Mouse (Mus musculus) midbrain, embryonic 14.5 days (tissue): ENCODE data around the gene Hcn3. TPM values are rescaled to one million over a fixed set of nuclear protein-coding genes. Genes with fewer than 3 reads are reported as not detected.

ENCODE experiments used
- ATAC-seq: fragments of 200-750 bp; cut with Nextera tagmentation; 2 replicates; pipeline ENCODE4 v1.8.0; 2017; ENCODE audit warnings: moderate number of reproducible peaks, moderate library complexity; ENCODE audit not compliant: low FRiP score, low TSS enrichment
- DNase-seq: peaks from one replicate; pipeline ENCODE4 v3.0.0-alpha.2; 2015
- H3K27ac ChIP-seq: fragments of 300-500 bp; sonication (generic); replicated peaks from 2 replicates; pipeline ENCODE4 v1.5.1; 2014; ENCODE audit warnings: mild to moderate bottlenecking, low read depth, low read length, moderate library complexity
- H3K27me3 ChIP-seq: fragments of 300-500 bp; sonication (generic); 2 replicates; pipeline ENCODE4 v1.6.1; 2014; ENCODE audit warnings: low read length, control low read depth, mixed read lengths; ENCODE audit not compliant: control insufficient read depth, insufficient read depth
- H3K36me3 ChIP-seq: fragments of 300-500 bp; sonication (generic); 2 replicates; pipeline ENCODE4 v1.6.1; 2014; ENCODE audit warnings: low read length, control low read depth; ENCODE audit not compliant: control insufficient read depth, insufficient read depth
- H3K4me1 ChIP-seq: fragments of 300-500 bp; sonication (generic); 2 replicates; pipeline ENCODE4 v1.6.1; 2014; ENCODE audit warnings: mild to moderate bottlenecking, antibody characterized with exemption, low read length, control low read depth; ENCODE audit not compliant: control insufficient read depth, insufficient read depth
- H3K4me2 ChIP-seq: fragments of 300-500 bp; sonication (generic); 2 replicates; pipeline ENCODE4 v1.6.1; 2014; ENCODE audit warnings: mild to moderate bottlenecking, low read length, moderate library complexity
- H3K4me3 ChIP-seq: fragments of 300-500 bp; sonication (generic); replicated peaks from 2 replicates; pipeline ENCODE4 v1.5.1; 2014; ENCODE audit warnings: low read depth, low read length
- H3K9ac ChIP-seq: fragments of 300-500 bp; sonication (generic); replicated peaks from 2 replicates; pipeline ENCODE4 v1.6.1; 2014; ENCODE audit warnings: mild to moderate bottlenecking, low read length, moderate library complexity
- H3K9me3 ChIP-seq: fragments of 300-500 bp; sonication (generic); 2 replicates; pipeline ENCODE4 v1.6.1; 2016; ENCODE audit warnings: low read length, control low read depth, mixed read lengths; ENCODE audit not compliant: control insufficient read depth
- WGBS: fragments of 180-500 bp; shearing (Covaris S2); extraction: QIAGEN DNeasy Blood & Tissue Kit; methylation state at CpG from one replicate; pipeline ENCODE4 v1.1.7; 2014; 5-methylcytosine and 5-hydroxymethylcytosine counted together
- polyA plus RNA-seq: library from polyadenylated mRNA; unstranded; fragments of >200 nt; fragmentation: Nextera tagmentation; extraction: Ambion mirVana; gene quantifications from 2 replicates; pipeline ENCODE4 v1.2.1, GENCODE M21; 2014

Gene Hcn3
- polyA plus RNA-seq, 1 experiment from 2014 or later: 23.6 TPM

GRCm38 (mm10) chr3:89199839-89200238 is 39.8 kb upstream of the Hcn3 start:
- peaks cover 10% of the 10 kb centered on the region; the same call in 1 of the 2 replicates for H3K4me1 ChIP-seq
- no peak overlapping the region for H3K4me3 ChIP-seq
- no peak overlapping the region for H3K9ac ChIP-seq
- H3K36me3 ChIP-seq: 0 out of 2 replicates have a peak, but pooled peaks cover 6% of the 10 kb centered on the region
- H3K4me2 ChIP-seq: no peak overlapping the region
- no peaks in the 10 kb centered on the region for H3K9me3 ChIP-seq
- H3K27me3 ChIP-seq: no peaks in the 10 kb centered on the region
- H3K27ac ChIP-seq: no peak overlapping the region
- DNase-seq: no peak
- 86% methylated on average over 3 of the region's 3 CpGs for WGBS
- ATAC-seq: no peak

GRCm38 (mm10) chr3:89195979-89196877 is 36.2 kb upstream of the Hcn3 start:
- H3K4me3 ChIP-seq: peak overlapping the region; percentile 33
- peaks cover 10% of the 10 kb centered on the region; the same call in 1 of the 2 replicates for H3K4me1 ChIP-seq
- peak overlapping the region; percentile 69 for H3K4me2 ChIP-seq
- H3K27ac ChIP-seq: peak overlapping the region; percentile 77
- H3K36me3 ChIP-seq: no peaks in the 10 kb centered on the region
- ATAC-seq (peak; percentile 94), DNase-seq (peak; percentile 93)
- WGBS: 7% methylated on average over 33 of the region's 33 CpGs
- no peaks in the 10 kb centered on the region for H3K9me3 ChIP-seq
- peak overlapping the region; percentile 55 for H3K9ac ChIP-seq
- H3K27me3 ChIP-seq: no peaks in the 10 kb centered on the region

- H3K9me3 ChIP-seq: no peaks in the 10 kb centered on the region
- H3K9ac ChIP-seq: no peak overlapping the region
- no peak overlapping the region for H3K4me3 ChIP-seq
- DNase-seq (peak; percentile 30), ATAC-seq (no peak)
- peaks cover 10% of the 10 kb centered on the region; the same call in 1 of the 2 replicates for H3K4me1 ChIP-seq
- H3K36me3 ChIP-seq: peaks cover 2% of the 10 kb centered on the region; the same call in 1 of the 2 replicates
- H3K27ac ChIP-seq: no peak overlapping the region
- H3K4me2 ChIP-seq: no peak overlapping the region
- H3K27me3 ChIP-seq: no peaks in the 10 kb centered on the region
- WGBS: 87% methylated on average over 2 of the region's 2 CpGs
Measured at GRCm38 (mm10) chr3:89193853-89194252, 33.9 kb upstream of the Hcn3 start.

- H3K4me1 ChIP-seq: peaks cover 10% of the 10 kb centered on the region; the same call in 1 of the 2 replicates
- H3K4me2 ChIP-seq: no peak overlapping the region
- no peaks in the 10 kb centered on the region for H3K27me3 ChIP-seq
- H3K36me3 ChIP-seq: peaks cover 7% of the 10 kb centered on the region
- no peak overlapping the region for H3K27ac ChIP-seq
- no peak for ATAC-seq
- no peak overlapping the region for H3K4me3 ChIP-seq
- DNase-seq: no peak
- no peaks in the 10 kb centered on the region for H3K9me3 ChIP-seq
- WGBS: 64% methylated on average over 1 of the region's 1 CpGs
- H3K9ac ChIP-seq: no peak overlapping the region
Measured at GRCm38 (mm10) chr3:89193351-89193750, 33.4 kb upstream of the Hcn3 start.

GRCm38 (mm10) chr3:89190436-89190835 is 30.4 kb upstream of the Hcn3 start:
- H3K9ac ChIP-seq: no peak overlapping the region
- ATAC-seq (no peak), DNase-seq (no peak)
- H3K27me3 ChIP-seq: no peaks in the 10 kb centered on the region
- H3K4me2 ChIP-seq: no peak overlapping the region
- H3K36me3 ChIP-seq: peaks cover 22% of the 10 kb centered on the region
- 90% methylated on average over 8 of the region's 8 CpGs for WGBS
- peaks cover 2% of the 10 kb centered on the region; the same call in 1 of the 2 replicates for H3K4me1 ChIP-seq
- H3K27ac ChIP-seq: no peak overlapping the region
- H3K4me3 ChIP-seq: no peak overlapping the region
- no peaks in the 10 kb centered on the region for H3K9me3 ChIP-seq

GRCm38 (mm10) chr3:89188478-89188875 is 28.5 kb upstream of the Hcn3 start:
- DNase-seq: no peak
- 59% methylated on average over 12 of the region's 12 CpGs for WGBS
- Histone ChIP-seq H3K4me2 (no peak overlapping the region), H3K4me3 (no peak overlapping the region), H3K36me3 (peaks cover 23% of the 10 kb centered on the region), H3K4me1 (peaks cover 11% of the 10 kb centered on the region), H3K27ac (no peak overlapping the region), H3K27me3 (no peaks in the 10 kb centered on the region), H3K9me3 (no peaks in the 10 kb centered on the region), H3K9ac (no peak overlapping the region)
- ATAC-seq: no peak

GRCm38 (mm10) chr3:89187690-89188477 is 27.9 kb upstream of the Hcn3 start:
- ATAC-seq: no peak
- no peak for DNase-seq
- Histone ChIP-seq H3K4me2 (no peak overlapping the region), H3K27ac (no peak overlapping the region), H3K4me1 (peaks cover 12% of the 10 kb centered on the region), H3K9me3 (no peaks in the 10 kb centered on the region), H3K27me3 (no peaks in the 10 kb centered on the region), H3K4me3 (no peak overlapping the region), H3K36me3 (peaks cover 23% of the 10 kb centered on the region), H3K9ac (no peak overlapping the region)
- WGBS: 53% methylated on average over 18 of the region's 18 CpGs

- Histone ChIP-seq H3K27ac (no peak overlapping the region), H3K36me3 (peaks cover 26% of the 10 kb centered on the region), H3K4me2 (no peak overlapping the region), H3K9me3 (no peaks in the 10 kb centered on the region), H3K27me3 (no peaks in the 10 kb centered on the region), H3K4me3 (no peak overlapping the region), H3K9ac (no peak overlapping the region), H3K4me1 (peaks cover 12% of the 10 kb centered on the region)
- ATAC-seq: no peak
- DNase-seq: no peak
- 29% methylated on average over 23 of the region's 23 CpGs for WGBS
Measured at GRCm38 (mm10) chr3:89187197-89187596, 27.2 kb upstream of the Hcn3 start.
